ENCODE assay signal across 13 mouse cellular contexts in genomic region chr12:100378266-100378665, GRCm38 (mm10).
"Had no signal": no experiment of that assay in that cellular context is flagged by ENCODE, and none has a peak within 500 bp of the region (broad histone marks: within the 10 kb centered on the region; RNA-seq: fewer than 3 reads in every experiment).

No protein-coding gene starts in this region.

- DNase-seq: kidney, adult 9 months; kidney, postnatal 14 days; kidney, postnatal 4 days; liver, postnatal 0 days; lung, embryonic 14.5 days; lung, postnatal 10 days; lung, postnatal 4 days; midbrain, embryonic 14.5 days; thymus, adult 18-20 months; thymus, postnatal 36 days had no signal

- ATAC-seq: liver, postnatal 0 days had no signal

- H3K9ac ChIP-seq: liver, embryonic 14.5 days; liver, postnatal 0 days; lung, embryonic 14.5 days; neural tube, embryonic 13.5 days had no signal

- H3K4me3 ChIP-seq: neural tube, embryonic 13.5 days had no signal

- H3K9me3 ChIP-seq: neural tube, embryonic 13.5 days had no signal

- H3K4me1 ChIP-seq: neural tube, embryonic 13.5 days had no signal

- H3K4me2 ChIP-seq: lung, embryonic 14.5 days; midbrain, embryonic 11.5 days; neural tube, embryonic 13.5 days had no signal

- H3K27ac ChIP-seq: liver, embryonic 14.5 days had no signal

- H3K27me3 ChIP-seq: neural tube, embryonic 13.5 days had no signal
